Mouse (Mus musculus): Measurements from ENCODE around the gene Sv2b.
"Not testable (repeated sequence)": the region's sequence is repeated elsewhere in the genome, so short reads cannot be mapped to it uniquely, and the experiment has no call there.

Sv2b gene

DNA sequence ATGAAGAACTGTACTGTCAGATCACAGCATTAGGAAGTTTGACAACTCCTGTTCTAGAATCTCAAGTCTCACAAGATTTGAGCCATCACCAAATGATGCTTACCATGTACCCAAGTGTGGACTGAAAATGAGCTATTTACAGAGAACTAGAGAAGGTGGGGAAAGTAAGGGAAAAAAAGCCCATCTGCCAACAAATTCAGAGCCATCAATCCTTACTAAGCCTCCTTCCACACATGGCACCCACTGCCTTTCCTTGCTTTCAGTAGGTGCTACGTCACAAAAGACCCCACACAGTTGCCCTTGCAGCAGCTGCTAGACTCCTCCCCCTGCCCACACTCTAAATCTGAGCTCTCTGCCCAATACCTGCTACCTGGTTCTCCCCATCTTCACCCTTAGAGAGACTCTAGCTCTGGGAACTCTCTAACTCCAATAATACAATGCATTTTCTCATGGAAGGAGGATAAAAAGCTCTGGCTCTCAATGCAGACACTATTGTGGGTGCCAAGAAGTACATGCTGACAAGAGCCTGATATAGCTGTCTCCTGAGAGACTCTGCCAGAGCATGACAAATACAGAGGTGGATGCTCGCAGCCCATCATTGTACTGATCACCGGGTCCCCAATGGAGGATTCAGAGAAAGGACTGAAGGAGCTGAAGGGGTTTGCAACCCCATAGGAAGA, 101.0 kb downstream of the Sv2b start:
- DNase-seq, result no peak

DNA sequence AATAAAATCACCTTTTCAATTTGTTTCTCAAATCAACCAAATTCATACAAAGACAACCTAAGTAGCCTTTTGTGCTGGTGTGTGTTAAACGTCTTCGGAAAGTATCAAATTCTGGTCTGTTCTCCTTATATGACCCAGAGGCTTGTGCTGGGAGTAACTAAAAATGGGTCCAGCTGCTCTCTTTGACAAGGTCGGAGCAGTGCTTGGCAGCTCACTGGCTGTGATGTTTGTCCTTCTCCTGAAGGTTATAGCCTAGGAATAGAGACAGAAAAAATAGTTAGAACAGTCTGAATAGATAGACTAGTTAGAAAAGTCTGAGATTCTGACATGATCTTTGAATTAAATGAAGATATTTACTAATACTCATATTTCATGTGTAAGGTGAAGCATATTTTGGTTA, 102.4 kb downstream of the Sv2b start:
- DNase-seq, result no peak

GRCm38 (mm10) chr7:75205386-75205785, 103.7 kb downstream of the Sv2b start:
- no peak for DNase-seq

GRCm38 (mm10) chr7:75194919-75195230, 114.2 kb downstream of the Sv2b start:
- not testable (repeated sequence) for DNase-seq

DNA sequence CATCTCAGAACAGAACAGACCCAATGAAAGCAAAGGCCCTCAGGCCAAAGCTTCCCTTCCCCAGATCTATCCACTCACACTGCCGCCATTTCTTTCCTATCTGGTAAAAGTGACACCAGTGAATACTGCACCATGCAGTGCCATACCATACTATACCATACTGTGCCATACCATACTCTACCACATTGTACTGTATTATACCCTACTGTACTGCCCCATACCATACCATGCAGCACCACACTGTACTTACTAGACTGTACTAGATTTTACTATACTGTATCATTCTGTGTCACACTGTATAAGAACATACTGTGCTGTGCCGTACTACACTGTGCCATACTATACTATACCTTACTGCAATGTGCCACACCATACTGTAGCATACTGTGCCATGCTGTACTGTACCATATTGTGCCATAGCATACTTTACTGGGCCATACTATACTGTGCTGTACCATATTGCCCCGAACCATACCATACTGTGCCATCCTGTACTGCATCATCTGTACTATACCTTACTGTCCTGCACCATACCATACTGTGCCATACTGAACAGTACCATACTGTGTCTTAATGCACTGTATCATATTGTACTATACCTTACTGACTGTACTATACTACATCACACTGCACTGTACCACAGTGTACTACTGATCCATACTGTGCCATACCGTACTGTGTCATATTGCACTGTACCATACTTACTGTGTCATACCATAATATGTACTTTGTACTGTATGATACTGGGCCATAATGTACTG, 114.7 kb downstream of the Sv2b start:
- DNase-seq, result no peak

GRCm38 (mm10) chr7:75190192-75190591, 118.9 kb downstream of the Sv2b start:
- DNase-seq, result no peak

- no peak for DNase-seq
Measured at GRCm38 (mm10) chr7:75175042-75175441, 134.0 kb downstream of the Sv2b start.

GRCm38 (mm10) chr7:75167481-75167880, 141.6 kb downstream of the Sv2b start:
- no peak for DNase-seq

GRCm38 (mm10) chr7:75147174-75147573, 161.9 kb downstream of the Sv2b start:
- no peak for DNase-seq

- no peak for DNase-seq
Measured at GRCm38 (mm10) chr7:75142800-75143199, 166.3 kb downstream of the Sv2b start.

GRCm38 (mm10) chr7:75141919-75142700, 167.0 kb downstream of the Sv2b start:
- no peak for DNase-seq

GRCm38 (mm10) chr7:75139306-75139705, 169.8 kb downstream of the Sv2b start:
- DNase-seq, result no peak

- no peak for DNase-seq
Measured at GRCm38 (mm10) chr7:75134710-75135617, 174.1 kb downstream of the Sv2b start.

- no peak for DNase-seq
Measured at GRCm38 (mm10) chr7:75128036-75128435, 181.0 kb downstream of the Sv2b start.

DNA sequence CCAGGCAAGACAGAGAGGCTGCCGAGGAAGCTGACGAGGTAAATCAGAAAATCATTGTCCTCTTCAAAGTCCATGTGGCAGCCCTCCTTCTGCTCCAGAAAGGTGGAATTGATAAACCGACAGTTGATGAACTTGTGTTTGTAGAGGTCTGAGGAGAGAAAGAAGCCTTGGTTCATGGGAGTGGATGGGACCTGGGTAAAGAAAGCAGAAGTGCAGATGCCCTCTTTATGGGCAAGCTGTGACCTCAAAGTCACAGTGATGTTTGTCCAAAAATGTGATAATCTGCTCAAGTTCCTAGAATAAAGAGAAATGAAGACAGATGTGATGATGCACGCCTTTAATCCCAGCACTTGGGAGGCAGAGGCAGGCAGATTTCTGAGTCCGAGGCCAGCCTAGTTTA, 185.0 kb downstream of the Sv2b start:
- DNase-seq, result no peak

GRCm38 (mm10) chr7:75118022-75118673, 190.9 kb downstream of the Sv2b start:
- DNase-seq, result no peak

GRCm38 (mm10) chr7:75110689-75111088, 198.4 kb downstream of the Sv2b start:
- DNase-seq, result no peak

GRCm38 (mm10) chr7:75107441-75107840, 201.6 kb downstream of the Sv2b start:
- no peak for DNase-seq

- DNase-seq, result no peak
Measured at GRCm38 (mm10) chr7:75103900-75104299, 205.2 kb downstream of the Sv2b start.

DNA sequence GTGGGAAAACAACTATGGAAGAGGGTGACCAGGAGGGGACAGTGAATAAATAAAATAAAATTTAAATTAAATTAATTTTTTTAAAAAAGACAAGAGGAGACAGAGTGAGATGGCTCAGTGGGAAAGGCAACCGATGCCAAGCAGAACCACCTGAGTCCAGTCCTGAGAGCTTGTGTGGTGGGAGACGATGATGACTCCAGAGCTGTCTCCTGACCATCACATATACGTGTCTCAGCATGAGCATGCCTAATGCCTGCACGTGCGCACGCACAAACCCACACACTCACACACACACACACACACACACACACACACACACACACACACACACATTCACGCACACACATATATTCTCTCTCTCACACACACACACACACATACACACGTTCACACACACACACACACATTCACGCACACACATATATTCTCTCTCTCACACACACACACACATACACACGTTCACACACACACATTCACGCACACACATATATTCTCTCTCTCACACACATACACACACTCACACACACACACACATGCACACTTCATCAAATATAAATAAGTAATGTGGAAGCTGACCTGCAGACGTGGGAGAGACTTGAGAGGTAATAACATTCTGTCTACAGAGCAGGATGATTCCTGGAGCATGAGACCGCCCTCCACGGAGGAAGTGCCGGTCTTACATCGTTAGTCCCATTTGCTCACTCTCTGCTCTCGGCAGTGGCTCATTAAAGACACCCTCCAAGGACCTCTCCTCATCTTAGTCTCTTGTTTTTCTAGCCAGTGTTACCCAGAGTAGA, 206.3 kb downstream of the Sv2b start:
- DNase-seq, result no peak

DNA sequence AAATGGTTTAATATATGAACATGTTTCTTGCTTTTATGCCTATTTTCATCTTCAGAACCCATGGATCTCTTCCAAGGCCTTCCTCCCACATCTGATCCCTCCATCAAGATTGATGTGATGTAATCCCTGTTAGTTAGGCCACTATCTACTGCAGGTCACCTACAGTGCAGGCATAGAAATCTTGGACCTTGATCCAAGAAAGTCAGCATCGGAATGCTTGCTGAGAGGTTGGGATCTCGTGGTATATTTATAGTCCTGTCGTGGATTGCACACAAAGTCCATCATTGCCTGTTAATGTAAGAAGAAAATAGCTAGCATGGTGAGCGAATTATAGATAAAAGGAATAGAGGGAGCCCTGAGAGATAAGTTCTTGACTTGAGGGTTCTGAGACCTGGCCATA, 223.6 kb downstream of the Sv2b start:
- DNase-seq, result no peak
